Mouse (Mus musculus) NIH3T3 (cell line): ENCODE measurements at regions not wholly inside any gene's neighbourhood (a gene's known extent, or its start where the extent isn't known, plus 50 kb on each side); places are given as distances from the start of the nearest gene placed in this dataset.

Experiments used
- DNase-seq: peaks from one replicate; pipeline ENCODE4 v3.0.0-alpha.2; 2012; ENCODE audit warnings: low read depth

DNA sequence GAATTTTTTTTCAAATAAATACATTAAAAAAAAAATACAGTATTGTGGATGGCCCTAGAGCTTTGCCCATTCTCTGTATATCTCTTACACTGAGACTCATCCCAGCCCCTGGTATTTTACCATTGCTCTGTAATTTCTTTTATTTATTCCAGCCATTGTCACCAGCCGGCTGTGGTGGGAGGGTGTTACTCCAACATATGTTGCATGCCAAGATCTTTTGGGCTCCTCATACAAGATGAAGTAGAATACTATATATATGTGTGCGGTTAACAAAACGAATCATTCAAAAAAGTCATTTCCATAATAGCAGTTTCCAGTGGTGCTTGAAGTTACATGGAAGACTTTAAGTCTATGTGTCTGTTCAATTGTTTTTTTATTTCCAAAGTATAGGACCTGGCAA, 268.0 kb upstream of the Npvf start:
- DNase-seq, result no peak

DNA sequence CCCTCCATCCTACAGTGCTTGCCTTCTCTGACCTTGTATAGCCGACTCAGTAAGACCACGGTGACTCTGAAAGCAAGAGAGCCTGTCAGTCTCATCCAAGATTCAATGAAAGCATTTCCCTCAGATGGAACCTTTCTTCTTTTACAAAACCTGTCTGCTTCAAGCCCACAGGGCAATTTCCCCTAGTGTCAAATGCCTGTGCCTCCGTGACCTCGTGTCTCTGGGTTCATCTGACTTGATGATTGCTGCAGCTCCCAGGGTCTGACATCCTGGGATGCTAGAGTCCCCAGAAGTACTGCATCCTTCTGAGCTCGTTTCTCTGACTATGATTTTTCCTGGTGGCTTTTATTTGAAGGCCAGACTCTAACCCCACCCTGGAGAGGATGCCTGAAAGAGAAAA, 270.3 kb upstream of the Npvf start:
- DNase-seq, result no peak

DNA sequence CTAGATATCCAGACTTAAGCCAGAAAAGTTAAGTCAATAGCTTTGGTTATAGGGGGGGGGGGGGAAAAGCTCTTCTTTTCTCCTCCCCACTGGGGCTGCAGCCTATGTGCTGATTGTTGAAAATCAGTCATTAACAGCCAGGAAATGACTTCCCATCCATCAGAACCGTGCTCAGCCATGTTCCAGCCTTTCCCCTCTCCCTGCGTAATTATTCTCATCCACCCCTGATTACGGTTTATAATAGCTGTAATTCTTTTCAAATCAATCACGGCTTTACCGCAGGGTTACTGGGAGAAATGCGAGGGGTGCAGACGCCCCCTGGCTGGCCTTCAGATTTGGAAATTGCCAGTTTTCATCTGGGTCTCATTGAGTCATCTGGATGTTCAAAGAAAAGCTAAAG, 270.8 kb upstream of the Npvf start:
- DNase-seq, result no peak

DNA sequence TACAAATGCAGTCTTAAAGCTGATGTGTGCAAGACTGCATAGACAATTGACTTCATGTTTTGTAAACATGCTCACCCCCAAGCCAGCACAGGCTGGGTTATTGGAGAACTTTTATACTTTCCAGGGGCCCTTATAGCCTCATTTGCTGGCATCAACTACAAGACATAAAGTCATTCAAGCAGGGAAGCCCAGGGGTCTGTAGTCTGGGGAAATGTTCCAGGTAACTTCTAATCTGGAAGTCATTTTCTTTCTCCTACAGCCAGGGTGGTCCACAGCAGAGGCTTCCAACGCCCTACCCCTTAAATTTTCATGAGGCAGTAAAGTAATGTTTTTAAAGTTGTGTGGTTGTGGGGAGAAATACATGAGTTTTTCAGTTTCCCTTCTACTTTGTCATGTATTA, 272.1 kb upstream of the Npvf start:
- no peak for DNase-seq

DNA sequence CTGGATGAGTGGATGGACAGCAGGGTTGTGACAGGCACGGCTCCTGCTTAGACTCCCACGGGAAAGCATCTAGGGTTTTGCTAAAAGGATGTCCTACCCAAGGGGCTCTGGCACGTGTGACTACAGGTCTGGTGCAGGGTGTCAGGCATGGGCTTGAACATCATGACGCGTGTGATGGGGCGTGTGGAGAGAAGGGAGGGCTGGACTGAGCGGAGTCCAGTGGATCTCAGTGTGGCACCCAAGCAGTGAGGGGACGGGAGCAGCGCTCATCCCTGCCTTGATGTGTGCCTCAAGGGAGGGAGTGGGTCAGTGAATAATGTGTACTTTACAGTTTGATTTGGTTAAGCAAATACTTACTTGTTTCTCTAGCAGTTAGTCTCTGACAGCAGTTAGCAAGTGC, 275.3 kb upstream of the Npvf start:
- DNase-seq, result no peak

DNA sequence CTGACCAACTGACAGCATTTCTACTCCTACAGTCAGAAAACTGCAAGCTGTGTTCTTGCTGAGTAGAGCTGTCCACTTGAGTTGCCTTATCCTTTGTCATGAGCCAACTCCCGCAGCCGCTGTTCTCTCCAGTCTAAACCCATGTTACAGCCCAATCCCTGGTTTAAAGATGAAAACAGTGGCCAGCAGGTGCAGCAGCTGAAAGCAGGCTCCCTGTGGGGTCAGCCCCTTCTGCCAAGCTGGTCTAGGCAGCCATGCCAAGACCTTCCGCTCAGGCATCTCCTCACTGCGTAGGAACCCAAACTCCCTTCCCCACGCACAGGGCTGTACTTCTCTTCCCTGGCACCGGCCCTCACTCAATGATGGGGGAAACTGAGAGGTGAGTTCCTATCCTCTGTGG, 279.3 kb upstream of the Npvf start:
- DNase-seq, result no peak

DNA sequence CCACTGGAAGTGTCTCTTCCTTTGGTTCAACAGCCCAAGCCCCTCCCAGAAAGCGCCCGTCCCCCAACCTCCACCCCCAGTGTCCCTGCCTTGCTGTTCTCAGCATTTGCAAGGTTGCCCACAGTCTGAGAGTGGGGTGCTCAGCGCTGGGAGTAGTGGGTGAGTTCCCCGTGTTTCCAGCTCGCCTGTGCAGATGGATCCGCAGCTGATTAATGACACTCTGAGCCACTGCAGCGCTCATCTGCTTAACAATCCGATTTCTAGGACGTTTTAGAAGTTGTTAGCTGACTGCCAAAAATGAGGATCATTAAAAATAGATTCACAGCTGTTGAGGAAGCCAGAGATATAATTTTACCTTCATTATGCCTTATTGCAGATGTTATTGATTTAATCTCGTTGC, 280.0 kb upstream of the Npvf start:
- no peak for DNase-seq

DNA sequence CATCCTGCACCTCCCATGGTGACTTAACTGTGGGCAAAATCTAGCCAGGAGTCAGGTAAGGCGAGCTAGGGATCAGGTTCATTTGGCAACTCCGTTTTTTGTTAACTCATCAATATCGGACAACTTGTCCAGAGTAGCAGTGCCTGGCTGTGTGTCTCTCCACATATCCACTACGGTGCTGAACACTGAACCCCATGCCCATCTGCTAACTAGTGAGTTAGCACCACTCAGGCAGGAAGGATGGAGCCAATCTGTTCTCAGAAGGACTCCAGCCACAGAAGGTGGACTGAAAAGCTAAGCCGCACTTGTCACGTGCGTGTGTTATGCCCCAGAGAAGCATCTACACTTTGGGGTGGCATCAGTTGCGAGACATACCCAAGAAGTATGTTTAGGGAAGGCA, 282.1 kb upstream of the Npvf start:
- DNase-seq, result no peak

DNA sequence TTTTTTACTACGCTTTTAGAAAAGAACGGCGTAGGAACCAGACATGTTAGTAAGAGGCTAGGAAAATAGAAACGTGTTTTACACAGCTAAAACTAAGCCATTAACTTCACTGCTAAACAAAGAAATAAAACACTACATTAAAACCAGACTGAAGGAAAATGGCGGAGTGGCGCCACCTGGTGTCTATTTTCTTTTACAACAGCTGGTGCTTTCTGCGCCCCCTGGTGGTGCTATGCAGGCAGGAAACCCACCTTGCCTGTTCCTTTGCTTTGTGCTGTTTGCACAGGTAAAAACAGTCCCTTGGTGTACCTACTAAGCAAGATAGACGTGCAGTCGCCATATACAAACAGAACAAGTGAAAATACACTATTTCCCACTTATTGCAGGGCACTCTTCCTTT, 282.9 kb upstream of the Npvf start:
- DNase-seq, result peak; percentile 87

DNA sequence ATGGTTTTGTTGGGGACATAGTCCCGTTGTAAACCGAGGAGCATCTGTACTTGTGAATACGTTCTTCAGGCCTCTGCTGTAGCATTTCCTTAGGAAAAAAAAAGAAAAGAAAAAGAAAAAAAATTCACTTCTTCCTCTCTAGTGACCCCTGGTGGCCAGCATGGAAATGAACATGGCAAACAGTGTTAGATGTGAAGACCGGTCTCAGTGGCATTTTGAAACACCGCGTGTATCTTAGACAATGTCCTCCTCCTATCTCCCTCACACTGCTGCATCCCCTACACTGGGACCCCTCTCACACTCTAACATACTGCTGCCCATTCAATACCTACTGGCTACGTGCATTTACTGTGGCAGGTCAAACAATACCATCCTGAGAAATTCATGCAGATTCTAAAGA, 284.6 kb upstream of the Npvf start:
- peak; percentile 76 for DNase-seq

DNA sequence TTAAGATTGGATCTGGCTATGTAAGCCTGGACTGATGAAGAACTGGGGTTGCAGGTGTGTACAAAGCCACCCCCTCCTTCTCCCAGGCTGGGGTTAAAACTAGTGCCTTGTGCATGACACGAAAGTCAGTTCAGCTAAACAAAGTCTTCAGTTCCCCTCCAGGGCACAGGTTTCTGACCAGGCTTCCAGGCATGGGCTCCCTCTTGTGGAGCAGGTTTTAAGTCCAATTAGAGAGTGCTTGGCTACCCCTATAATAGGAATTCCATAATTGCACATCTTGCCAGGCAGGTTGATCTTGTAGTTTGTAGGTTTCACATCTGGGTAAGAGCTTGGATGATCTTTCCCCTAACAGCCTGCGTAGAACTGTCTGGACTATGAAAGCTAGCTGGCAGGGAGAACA, 285.2 kb upstream of the Npvf start:
- peak; percentile 63 for DNase-seq

DNA sequence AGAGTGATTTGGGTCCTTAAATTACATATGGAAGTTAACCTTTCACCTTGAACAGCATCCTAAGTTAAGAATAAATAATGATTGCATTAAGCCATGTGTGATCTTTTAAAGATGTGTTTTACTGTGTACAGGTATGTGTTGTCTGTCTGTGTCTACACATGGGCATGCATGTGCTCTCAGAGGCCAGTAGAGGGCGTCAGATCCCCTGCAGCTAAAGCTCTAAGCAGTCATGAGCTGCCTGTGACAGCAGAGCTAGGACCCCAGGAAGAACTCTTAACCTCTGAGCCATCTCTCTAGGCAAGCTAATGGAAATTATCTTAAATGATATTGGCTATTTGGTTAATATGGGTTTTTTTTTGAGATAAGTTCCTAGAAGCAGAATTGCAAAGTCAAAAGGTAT, 285.9 kb upstream of the Npvf start:
- peak; percentile 38 for DNase-seq

DNA sequence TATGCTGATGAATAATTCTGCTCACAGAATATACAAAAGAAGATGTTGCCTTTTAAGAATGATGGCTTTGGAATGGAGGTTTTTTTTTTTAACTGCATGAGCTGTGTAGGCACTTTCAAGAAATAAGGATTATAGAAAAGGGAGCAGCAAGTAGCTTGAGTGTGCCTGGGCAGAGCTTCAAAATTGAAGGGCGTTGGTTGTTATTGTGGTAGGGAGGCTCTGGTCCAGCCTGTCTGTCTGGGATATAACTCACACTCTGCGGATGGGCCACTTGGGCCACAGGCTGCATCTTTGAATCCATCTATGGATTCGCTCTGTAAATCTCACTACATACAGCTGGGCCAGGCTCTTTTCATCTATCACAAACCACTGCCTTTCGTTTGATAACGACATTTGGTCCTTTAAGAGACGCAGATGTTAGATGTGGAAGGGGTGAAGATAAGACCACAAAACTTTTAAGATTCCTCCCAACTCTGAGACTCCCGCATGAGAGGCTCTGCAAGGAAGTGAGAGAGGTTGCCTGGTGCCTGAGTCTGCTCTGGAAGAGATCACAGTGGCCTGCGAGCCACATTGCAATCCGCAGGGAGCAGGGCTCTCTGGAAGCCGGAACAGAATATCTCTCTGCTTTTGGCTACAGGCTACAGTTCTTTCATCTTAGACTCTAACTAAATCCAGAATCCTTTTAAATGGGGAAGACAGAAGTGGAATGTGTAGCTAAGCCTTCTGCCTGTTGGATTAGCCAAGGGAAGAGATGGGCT, 286.6 kb upstream of the Npvf start:
- DNase-seq, result peak; percentile 59

DNA sequence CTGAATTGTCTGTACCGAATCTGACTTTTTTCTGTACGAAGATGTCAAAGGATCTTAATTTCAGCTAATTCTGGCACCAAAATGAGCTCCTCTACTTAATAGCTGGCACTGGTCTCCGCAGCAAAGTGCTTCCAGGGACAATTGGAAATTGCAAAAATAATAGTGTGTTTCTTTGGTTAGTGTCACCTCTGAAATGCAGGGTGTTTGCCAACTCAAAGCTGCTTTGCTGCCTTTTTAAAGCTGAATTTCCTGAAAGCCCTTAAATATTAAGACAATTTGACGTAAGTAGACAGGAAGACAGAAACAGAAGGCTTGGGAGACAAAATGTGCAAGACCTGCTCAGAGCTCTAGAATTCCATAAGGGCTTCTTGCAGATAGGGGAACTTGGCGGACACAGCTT, 288.5 kb upstream of the Npvf start:
- no peak for DNase-seq

DNA sequence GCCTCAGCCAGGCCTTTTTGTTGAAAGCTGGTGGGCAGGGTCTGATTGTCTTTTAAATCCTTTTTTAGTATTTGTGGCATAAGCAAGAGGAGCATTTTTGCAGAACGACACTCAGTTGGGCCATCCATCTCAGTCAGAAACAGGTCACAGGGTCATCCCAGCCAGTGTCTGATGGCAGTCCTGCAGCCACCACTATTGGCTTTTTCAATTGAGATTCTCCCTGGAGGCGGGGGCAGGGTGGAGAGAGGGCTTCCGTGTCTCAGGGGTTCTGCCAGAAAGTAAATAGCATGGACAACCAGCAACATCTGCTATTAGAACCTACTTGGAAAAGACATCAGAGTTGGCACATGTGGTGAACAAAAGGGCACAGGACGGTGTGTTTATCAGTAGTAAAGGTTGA, 293.8 kb upstream of the Npvf start:
- DNase-seq, result no peak

DNA sequence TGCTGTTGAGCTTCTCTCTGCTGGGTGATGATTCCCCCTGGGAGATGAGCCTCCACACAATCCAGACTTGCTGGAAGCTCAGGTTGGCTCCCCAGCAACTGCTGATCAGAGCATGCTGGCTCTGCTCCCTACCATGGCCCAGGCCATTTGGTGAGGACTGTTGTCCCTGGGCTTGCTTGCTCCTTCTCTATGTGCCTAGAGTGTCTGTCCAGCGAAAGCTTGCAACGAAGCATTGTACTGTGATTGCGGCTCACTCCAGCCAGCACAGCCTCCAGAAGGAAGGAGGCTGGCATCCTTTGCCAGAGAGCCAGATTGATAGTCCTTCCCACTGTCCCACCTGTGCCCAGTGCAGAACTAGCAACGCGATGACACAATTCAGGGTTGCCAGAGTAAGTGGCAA, 295.1 kb upstream of the Npvf start:
- no peak for DNase-seq

DNA sequence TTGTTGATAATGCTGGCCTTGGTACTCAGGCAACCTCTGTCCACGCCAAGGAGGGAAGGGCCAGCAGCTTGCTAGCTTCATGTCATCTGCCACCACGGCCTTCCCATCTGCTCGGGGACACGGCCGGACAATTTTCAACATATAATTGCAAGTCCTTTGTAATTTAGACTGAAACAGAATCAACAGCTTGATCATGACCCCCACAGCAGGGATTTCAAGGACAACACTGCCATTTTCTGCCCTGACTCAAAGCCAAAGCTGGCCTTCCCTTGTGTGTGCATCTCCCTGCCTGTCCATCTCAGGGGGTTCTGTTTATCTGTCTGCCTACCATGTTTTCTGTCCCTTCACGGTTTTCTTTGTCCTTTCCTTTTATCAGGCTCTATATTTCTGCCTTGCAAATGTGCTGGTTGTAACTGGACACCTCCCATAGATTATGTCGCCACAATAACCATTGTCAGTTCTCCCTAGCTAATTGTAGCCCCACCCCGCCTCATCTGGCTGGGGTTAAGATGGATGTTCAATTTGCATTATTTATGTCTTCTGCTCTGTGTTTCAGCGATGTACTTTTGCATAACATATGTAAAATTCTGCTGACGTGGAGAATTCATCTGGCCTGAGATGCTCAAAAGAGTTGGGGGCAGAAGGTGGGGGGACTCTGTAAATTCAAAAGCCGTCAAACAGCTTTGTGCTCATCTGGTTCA, 295.8 kb upstream of the Npvf start:
- peak; percentile 48 for DNase-seq

DNA sequence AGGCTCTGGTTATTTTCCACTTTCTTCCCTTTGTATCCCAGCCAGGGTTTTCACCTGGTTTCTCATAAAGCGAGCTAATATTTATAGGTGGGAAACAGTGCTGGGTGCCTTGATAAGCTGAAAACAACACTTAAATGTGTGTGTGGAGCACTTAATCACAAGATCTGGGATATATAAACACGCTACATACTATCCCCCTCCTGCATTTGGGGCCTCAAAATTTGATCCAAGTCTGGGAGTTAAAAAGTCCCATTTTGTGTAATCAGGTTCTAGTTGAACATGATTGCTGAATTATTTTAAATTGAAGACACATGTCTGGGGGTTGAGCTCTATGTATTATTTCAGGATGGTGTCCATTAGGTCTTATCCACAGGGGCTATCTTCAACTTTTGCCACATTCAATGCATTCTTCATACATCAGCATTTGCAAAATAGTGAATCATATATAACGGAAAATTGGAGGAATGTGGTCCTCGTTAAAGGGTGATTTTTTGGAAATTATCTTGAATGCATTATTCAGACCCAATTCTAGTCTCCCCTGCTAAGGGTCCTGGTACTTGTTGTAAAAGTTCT, 303.2 kb upstream of the Npvf start:
- DNase-seq, result peak; percentile 84

DNA sequence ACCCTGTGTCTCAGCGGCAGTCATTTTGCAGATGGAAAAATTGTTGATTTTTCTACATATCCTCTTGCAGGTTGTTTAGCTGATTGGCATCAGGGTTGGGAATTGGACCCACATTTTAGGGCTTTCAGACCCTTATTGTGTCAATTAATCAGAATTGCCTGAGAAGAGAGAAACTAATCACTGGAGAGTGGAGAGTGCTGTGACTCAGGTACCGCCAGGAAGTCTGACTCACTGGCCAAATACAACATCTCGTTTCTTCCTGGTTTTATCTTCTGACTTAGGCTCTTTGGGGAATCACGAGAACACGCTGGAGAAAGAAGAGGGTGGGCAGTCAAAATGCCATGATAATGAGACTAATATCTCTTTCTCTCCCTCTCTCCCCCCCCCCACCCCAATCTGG, 306.1 kb upstream of the Npvf start:
- peak; percentile 67 for DNase-seq

DNA sequence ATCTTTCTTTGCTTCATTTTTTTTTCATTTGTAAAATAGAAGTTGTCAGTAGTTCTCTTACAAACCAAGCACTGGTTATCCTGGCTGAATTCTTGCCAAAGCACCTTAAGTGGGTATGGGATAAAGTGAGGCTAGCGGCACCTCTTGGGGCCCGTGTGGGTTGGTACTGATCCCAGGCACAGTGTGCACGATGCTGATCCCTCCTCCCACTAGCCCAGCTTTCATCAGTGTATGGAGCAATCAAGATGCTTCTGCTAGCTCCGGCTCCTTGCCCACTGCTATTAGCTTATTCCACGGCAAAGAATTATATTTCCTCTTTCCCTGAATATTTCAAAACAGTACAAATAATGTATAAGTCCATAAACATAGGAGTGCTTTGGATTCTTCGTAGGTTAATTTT, 307.4 kb upstream of the Npvf start:
- peak; percentile 61 for DNase-seq

DNA sequence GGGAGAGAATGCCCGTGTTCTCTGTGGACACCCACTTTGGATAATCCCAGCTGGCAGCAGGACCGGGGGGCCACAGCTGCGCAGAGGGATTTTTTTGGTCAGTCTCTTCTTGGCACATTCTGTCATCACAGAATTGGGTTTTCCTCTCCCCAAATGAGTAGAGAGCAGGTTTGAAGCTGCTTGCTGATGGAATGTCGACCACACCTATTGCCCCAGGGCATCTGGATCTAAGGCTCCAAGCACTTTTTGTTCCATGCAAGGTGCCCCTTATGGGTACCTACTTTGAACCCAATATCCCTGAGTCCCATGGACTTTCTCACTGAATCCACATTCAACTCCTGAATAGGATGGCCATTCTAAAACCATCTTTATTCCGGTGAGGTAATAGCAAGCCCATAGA, 314.3 kb upstream of the Npvf start:
- DNase-seq, result no peak

DNA sequence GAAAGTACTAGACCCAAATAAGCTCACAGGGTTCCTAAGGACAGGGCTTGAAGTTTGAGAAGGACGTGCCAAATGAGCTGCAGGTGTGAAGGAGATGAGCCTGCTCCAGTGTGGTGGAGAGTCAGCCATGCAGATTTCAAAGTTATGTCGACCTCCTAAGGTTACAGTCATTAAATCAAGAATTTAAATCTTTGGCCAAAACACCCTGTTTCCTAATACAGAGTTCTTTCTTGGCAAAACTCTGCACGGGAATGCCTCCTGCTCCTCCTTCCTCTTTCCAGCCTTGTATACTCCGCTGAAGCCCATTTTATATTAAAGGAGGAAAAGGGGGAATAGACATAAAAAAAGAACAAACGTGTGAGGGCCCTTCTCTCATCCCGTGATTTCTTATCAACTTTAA, 315.1 kb upstream of the Npvf start:
- peak; percentile 62 for DNase-seq

DNA sequence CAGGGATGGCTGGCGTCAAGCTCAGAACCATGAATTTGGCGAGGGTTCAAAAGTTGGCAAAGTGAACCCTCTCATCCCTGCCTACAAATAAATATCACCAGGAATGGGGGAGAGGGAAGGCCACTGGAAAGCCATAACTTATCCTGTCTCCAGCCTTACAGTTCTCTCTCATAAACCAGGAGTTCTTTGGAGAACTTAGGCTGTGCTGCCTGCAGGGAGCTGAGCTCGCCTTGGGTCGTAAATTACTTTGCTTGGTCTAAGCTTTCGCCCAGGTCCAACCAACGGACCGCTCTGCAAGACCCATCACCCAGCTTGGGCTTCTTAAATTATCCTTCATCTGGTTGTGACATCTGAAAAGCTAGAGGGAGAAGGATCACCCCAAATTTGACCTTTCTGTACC, 315.8 kb upstream of the Npvf start:
- DNase-seq, result peak; percentile 45

DNA sequence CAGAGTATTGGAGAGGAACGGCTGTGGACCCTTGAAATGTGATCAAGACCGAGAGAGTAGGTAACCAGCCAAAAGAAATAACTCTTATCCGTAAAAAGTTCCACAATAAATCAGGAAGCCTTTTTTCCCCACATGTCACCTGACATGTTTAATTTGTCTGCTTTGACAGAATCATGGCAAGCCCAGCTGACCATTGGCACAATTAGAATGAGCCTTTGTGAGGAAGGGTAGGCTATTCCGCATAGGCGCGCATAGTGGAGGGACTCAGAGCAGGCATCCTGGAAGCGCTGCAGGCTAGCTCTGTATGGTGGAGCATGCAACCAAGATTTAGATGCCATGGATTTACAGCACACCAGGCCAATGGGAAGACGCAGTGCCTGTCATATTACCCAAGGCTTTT, 316.5 kb upstream of the Npvf start:
- peak; percentile 61 for DNase-seq
